Mouse (Mus musculus) heart, adult 2 months (tissue): ENCODE data around the gene Vmn2r2. TPM values are rescaled to one million over a fixed set of nuclear protein-coding genes. Genes with fewer than 3 reads are reported as not detected.

Source experiments
- DNase-seq, 2 experiments: peaks; one replicate each; pipeline ENCODE4 v3.0.0; 2021
- H3K27ac ChIP-seq: fragments of 200-600 bp; 2 replicates; pipeline ENCODE4 v1.8.1; 2022
- H3K27me3 ChIP-seq: fragments of 200-500 bp; 2 replicates; pipeline ENCODE4 v1.6.1; 2012; ENCODE audit warnings: mild to moderate bottlenecking, low read length, inconsistent platforms, mixed read lengths; ENCODE audit not compliant: control insufficient read depth, insufficient read depth
- H3K36me3 ChIP-seq: fragments of 200-500 bp; 2 replicates; pipeline ENCODE4 v1.6.1; 2012; ENCODE audit warnings: low read length, inconsistent platforms; ENCODE audit not compliant: control insufficient read depth, insufficient read depth
- H3K4me1 ChIP-seq: fragments of 200-500 bp; 2 replicates; pipeline ENCODE4 v1.6.1; 2011; ENCODE audit warnings: low read length; ENCODE audit not compliant: control insufficient read depth, insufficient read depth
- H3K4me3 ChIP-seq: fragments of 200-600 bp; 2 replicates; pipeline ENCODE4 v1.8.1; 2022
- H3K79me2 ChIP-seq: fragments of 200-500 bp; replicated peaks from 2 replicates; pipeline ENCODE4 v1.6.1; 2012; ENCODE audit warnings: mild to moderate bottlenecking, inconsistent platforms, low read length, moderate library complexity, mixed read lengths; ENCODE audit not compliant: control insufficient read depth, insufficient read depth
- H3K9ac ChIP-seq: fragments of 200-500 bp; 2 replicates; pipeline ENCODE4 v1.6.1; 2012; ENCODE audit warnings: low read depth, mild to moderate bottlenecking, control low read depth, inconsistent platforms, low read length, mixed read lengths
- CTCF ChIP-seq: fragments of 200-600 bp; IDR thresholded peaks from 2 replicates; pipeline ENCODE4 v1.8.1; 2022; ENCODE audit warnings: antibody characterized with exemption, mild to moderate bottlenecking, moderate library complexity
- EP300 ChIP-seq: fragments of 200-500 bp; IDR thresholded peaks from 2 replicates; pipeline ENCODE4 v1.6.1; 2011; ENCODE audit warnings: low read depth, low read length, control low read depth; ENCODE audit not compliant: insufficient read depth
- POLR2A ChIP-seq: fragments of 200-500 bp; IDR thresholded peaks from 2 replicates; pipeline ENCODE4 v1.6.1; 2011; ENCODE audit warnings: mild to moderate bottlenecking, low read depth, low read length, control low read depth; ENCODE audit not compliant: insufficient read depth
- WGBS: fragments of 180-500 bp; shearing (Covaris S2); methylation state at CpG from one replicate; pipeline ENCODE4 v1.1.7; 2018; 5-methylcytosine and 5-hydroxymethylcytosine counted together
- intact Hi-C: fragments of 180-260 bp; cut with DNase I; formaldehyde crosslinking; loops from one replicate; pipeline ENCODE4 v1.15.1; 2025
- long read RNA-seq: library from polyadenylated mRNA; stranded (forward); transcript quantifications from one replicate; pipeline ENCODE4 v2.0.0, GENCODE M21; 2021
- polyA plus RNA-seq: library from polyadenylated mRNA; depleted of rRNA; stranded (reverse); fragments of >200 nt; gene quantifications from 2 replicates; pipeline ENCODE4 v1.2.3, GENCODE M21; 2012; rRNA removed
- total RNA-seq, 2 experiments: library from RNA; stranded (reverse); gene quantifications; 2 replicates each; pipeline ENCODE4 v1.2.3; 2021

Gene Vmn2r2
- total RNA-seq (not detected), polyA plus RNA-seq (not detected in 2 replicates)
- long read RNA-seq: 0 reads

DNA sequence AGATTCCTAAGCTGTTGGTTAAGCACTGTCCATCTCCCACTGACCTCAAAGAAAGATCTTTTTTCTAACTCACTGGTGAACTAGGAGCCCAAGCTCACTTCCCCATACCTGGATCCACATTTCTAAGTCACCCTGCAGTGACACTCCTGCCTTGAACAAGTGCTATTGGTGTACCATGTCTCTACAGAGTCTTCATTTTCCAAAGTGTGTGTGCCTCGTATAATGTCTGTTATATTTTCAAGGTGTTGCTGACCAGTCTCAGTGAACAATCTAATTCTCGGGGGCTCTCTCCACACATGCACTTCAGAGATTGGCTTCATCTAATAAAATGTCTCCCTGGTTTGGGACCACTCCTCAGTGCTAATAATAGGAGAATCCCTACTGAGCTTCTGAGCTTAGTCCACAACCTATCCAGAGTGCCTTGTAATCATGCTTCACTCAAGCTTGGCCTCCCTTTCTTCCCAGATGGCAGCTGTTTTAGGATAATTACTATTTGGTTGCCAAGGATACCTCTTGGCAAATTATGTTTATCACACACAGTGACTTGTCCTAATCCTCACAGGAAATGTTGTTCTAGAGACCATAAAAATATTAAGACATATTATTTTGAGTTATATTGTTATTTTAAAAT is at the start of gene Vmn2r2:
Gene Vmn2r2, minus strand, starts transcription at position 51 of the 631 bp plus-strand sequence.
- Histone ChIP-seq H3K9ac (no peak within 1 kb of the TSS), H3K79me2 (no peaks in the 10 kb centered on the region), H3K4me1 (no peaks in the 10 kb centered on the region), H3K36me3 (no peaks in the 10 kb centered on the region), H3K27me3 (no peaks in the 10 kb centered on the region), H3K4me3 (no peak within 1 kb of the TSS), H3K27ac (no peak within 1 kb of the TSS)
- WGBS: 80% methylated on average over 2 of the region's 2 CpGs
- no peak for DNase-seq
- TF ChIP-seq POLR2A (no peak), CTCF (no peak), EP300 (no peak)
- intact Hi-C loops: no loop called here

DNA sequence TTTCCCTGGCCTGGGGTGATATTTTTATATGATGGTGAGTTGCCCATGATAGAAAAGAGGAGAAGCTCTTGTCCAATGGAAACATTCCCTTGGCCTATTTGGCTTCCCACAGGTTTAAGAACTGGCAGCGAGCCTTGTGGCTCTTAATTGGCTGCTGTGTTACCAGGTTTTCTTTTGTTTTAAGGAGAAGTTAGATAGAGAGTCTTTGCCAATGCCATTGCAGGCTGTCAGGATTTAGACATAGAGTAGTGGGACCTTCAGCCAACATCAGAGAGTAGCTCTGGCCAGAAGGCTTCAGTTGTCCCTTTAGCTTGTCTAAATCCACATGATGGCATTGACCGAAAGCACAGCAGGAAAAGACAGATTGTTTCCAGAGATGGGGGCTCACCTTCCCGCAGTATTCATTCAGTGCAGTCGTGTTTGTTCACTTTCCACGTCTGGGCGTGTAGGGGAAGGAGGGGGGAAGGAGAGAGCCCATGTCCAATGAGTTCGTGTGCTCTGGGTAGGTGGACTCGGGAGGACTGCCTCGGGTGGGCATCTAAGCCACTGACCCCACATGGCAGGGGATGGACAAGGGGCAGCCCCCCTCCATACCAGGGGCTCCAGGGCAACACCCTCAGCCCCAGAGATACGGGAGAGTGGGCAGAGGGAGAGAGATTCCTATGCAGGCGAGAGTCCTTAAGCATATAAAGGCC is 28.2 kb downstream of the Vmn2r2 start:
- Histone ChIP-seq H3K27ac (no peak overlapping the region), H3K4me1 (no peaks in the 10 kb centered on the region), H3K9ac (no peak overlapping the region), H3K36me3 (no peaks in the 10 kb centered on the region), H3K27me3 (no peaks in the 10 kb centered on the region), H3K79me2 (no peaks in the 10 kb centered on the region), H3K4me3 (no peak overlapping the region)
- WGBS: 80% methylated on average over 11 of the region's 11 CpGs
- no peak for DNase-seq
- no peak for TF ChIP-seq CTCF
- no peak for TF ChIP-seq POLR2A
- no peak for TF ChIP-seq EP300
- intact Hi-C loops: no loop called here

DNA sequence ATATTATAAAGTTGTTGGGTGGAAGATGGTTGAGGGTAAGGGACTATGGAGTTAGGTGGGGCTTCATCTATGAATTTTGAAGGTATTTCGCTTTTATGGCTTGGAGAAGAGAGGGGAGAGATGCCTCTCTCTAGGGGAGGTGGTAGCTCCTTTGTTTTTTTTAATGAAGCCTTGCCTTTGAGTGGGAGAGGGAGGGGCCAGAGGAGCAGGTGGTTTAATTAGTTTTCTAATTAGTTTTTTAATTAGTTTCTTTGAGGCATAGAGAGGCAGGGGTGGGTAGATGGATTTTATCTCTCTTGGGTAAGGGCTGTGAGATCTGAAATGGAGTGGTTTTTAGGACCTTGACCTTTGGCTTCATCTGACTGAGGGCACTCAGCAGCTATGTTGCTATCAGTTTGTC is 29.0 kb downstream of the Vmn2r2 start:
- Histone ChIP-seq H3K27me3 (no peaks in the 10 kb centered on the region), H3K4me3 (no peak overlapping the region), H3K27ac (no peak overlapping the region), H3K4me1 (no peaks in the 10 kb centered on the region), H3K36me3 (no peaks in the 10 kb centered on the region), H3K9ac (no peak overlapping the region), H3K79me2 (no peaks in the 10 kb centered on the region)
- no peak for DNase-seq
- intact Hi-C loops: no loop called here
- 83% methylated on average over 1 of the region's 1 CpGs for WGBS
- TF ChIP-seq EP300 (no peak), POLR2A (no peak), CTCF (no peak)

DNA sequence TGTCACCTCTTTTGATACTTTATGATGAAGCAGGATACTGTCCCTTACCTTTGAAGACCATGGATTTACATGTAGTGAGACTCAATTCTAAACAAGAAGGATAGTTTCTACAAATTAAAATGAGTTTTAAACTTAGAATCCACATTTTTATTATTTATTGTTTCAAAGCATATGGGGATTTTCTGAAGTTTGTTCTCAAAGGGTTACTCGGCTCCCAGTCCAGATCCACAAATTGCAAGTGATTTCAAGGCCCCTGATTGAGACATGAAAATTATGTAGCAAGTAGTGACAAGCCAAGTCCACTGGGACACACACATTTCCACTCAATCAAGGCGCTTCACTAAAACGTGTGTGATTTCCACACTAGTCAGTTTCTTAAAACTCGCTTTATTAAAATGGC is 60.5 kb downstream of the Vmn2r2 start, which contains the start of gene Vmn2r1:
Gene Vmn2r1, plus strand, starts transcription at position 301 of the 400 bp plus-strand sequence.
- no peak within 1 kb of the TSS for H3K27ac ChIP-seq
- TF ChIP-seq POLR2A (no peak), EP300 (no peak), CTCF (no peak)
- H3K36me3 ChIP-seq: no peaks in the 10 kb centered on the region
- no peaks in the 10 kb centered on the region for H3K27me3 ChIP-seq
- intact Hi-C loops: no loop called here
- H3K9ac ChIP-seq: no peak within 1 kb of the TSS
- 68% methylated on average over 4 of the region's 4 CpGs for WGBS
- no peak for DNase-seq
- H3K79me2 ChIP-seq: no peaks in the 10 kb centered on the region
- H3K4me1 ChIP-seq: no peaks in the 10 kb centered on the region
- H3K4me3 ChIP-seq: no peak within 1 kb of the TSS

Other genes starting within 250 kb of the Vmn2r2 start
- under 1 TPM in 1 of 2 experiments, not detected in 1; 0.07 TPM for gene Plch1, start 242.5 kb downstream of the Vmn2r2 start, total RNA-seq
- gene Plch1, start 242.5 kb downstream of the Vmn2r2 start, polyA plus RNA-seq: 0.14 TPM in 1 of 2 replicates, not detected in the other
- 10 to 100 TPM; 10.9 to 11.8 TPM for gene E130311K13Rik, start 212.5 kb downstream of the Vmn2r2 start, total RNA-seq
- 3.3 and 3.9 TPM in 2 replicates for gene E130311K13Rik, start 212.5 kb downstream of the Vmn2r2 start, polyA plus RNA-seq
- gene Slc33a1, start 177.2 kb downstream of the Vmn2r2 start, total RNA-seq: 10 to 100 TPM; 10.9 to 13.4 TPM
- gene Slc33a1, start 177.2 kb downstream of the Vmn2r2 start, polyA plus RNA-seq: 6.0 and 11.8 TPM in 2 replicates
- 10 to 100 TPM; 24.6 to 27.4 TPM for gene Gmps, start 165.8 kb downstream of the Vmn2r2 start, total RNA-seq
- gene Gmps, start 165.8 kb downstream of the Vmn2r2 start, polyA plus RNA-seq: 4.4 and 10.3 TPM in 2 replicates
- gene Vmn2r1, start 60.4 kb downstream of the Vmn2r2 start, total RNA-seq: not detected
- gene Vmn2r1, start 60.4 kb downstream of the Vmn2r2 start, polyA plus RNA-seq: not detected in 2 replicates
- not detected for gene Vmn2r3, start 147.8 kb upstream of the Vmn2r2 start, total RNA-seq
- gene Vmn2r3, start 147.8 kb upstream of the Vmn2r2 start, polyA plus RNA-seq: not detected in 2 replicates